Mouse (Mus musculus) cerebellum, adult (tissue): ENCODE measurements around the gene Akap9.
"Not testable (repeated sequence)": the region's sequence is repeated elsewhere in the genome, so short reads cannot be mapped to it uniquely, and the experiment has no call there.

ENCODE experiments used
- ATAC-seq: cut with Nextera tagmentation; 2 replicates; pipeline ENCODE4 v1.9.2; 2017; ENCODE audit warnings: mild to moderate bottlenecking, moderate library complexity, mixed read lengths; ENCODE audit not compliant: insufficient number of reproducible peaks, low FRiP score, low TSS enrichment

Akap9 gene

GRCm38 (mm10) chr5:4031846-4032245 is 104.0 kb downstream of the Akap9 start:
- ATAC-seq = no peak

- no peak for ATAC-seq
Observed at GRCm38 (mm10) chr5:4036686-4037085, 108.8 kb downstream of the Akap9 start.

- ATAC-seq = no peak
Observed at GRCm38 (mm10) chr5:4039351-4039750, 111.5 kb downstream of the Akap9 start.

GRCm38 (mm10) chr5:4040372-4040771 is 112.5 kb downstream of the Akap9 start:
- ATAC-seq = no peak

GRCm38 (mm10) chr5:4040922-4041321 is 113.1 kb downstream of the Akap9 start:
- no peak for ATAC-seq

- no peak for ATAC-seq
Observed at GRCm38 (mm10) chr5:4060313-4060712, 132.5 kb downstream of the Akap9 start.

- 0 out of 2 replicates have a peak, but pooled peaks have one; percentile 41 for ATAC-seq
Observed at GRCm38 (mm10) chr5:4066476-4067115, 138.7 kb downstream of the Akap9 start.

GRCm38 (mm10) chr5:4067203-4067602 is 139.3 kb downstream of the Akap9 start:
- ATAC-seq = no peak

GRCm38 (mm10) chr5:4079086-4079485 is 151.2 kb downstream of the Akap9 start:
- ATAC-seq = no peak

GRCm38 (mm10) chr5:4080861-4081260 is 153.0 kb downstream of the Akap9 start:
- ATAC-seq = no peak

GRCm38 (mm10) chr5:4081513-4081912 is 153.7 kb downstream of the Akap9 start:
- ATAC-seq = no peak

GRCm38 (mm10) chr5:4084948-4085347 is 157.1 kb downstream of the Akap9 start:
- ATAC-seq = no peak

GRCm38 (mm10) chr5:4086309-4086708 is 158.5 kb downstream of the Akap9 start:
- ATAC-seq = no peak

- no peak for ATAC-seq
Observed at GRCm38 (mm10) chr5:4088190-4088589, 160.3 kb downstream of the Akap9 start.

- no peak for ATAC-seq
Observed at GRCm38 (mm10) chr5:4094471-4094870, 166.6 kb downstream of the Akap9 start.

- ATAC-seq = no peak
Observed at GRCm38 (mm10) chr5:4101031-4101430, 173.2 kb downstream of the Akap9 start.

GRCm38 (mm10) chr5:4101770-4102169 is 173.9 kb downstream of the Akap9 start:
- no peak for ATAC-seq

- ATAC-seq = no peak; the same call in 1 of the 2 replicates
Observed at GRCm38 (mm10) chr5:4103626-4104340, 175.9 kb downstream of the Akap9 start.

GRCm38 (mm10) chr5:4104341-4105040 is 176.6 kb downstream of the Akap9 start, which contains the start of gene Cyp51:
Gene Cyp51 (minus strand): TSS chr5:4104746.
- peak; percentile 94 for ATAC-seq

- no peak for ATAC-seq
Observed at GRCm38 (mm10) chr5:4105651-4106186, 177.9 kb downstream of the Akap9 start.

- not testable (repeated sequence) for ATAC-seq
Observed at GRCm38 (mm10) chr5:4107056-4107455, 179.2 kb downstream of the Akap9 start.
